In the genomic region with DNA sequence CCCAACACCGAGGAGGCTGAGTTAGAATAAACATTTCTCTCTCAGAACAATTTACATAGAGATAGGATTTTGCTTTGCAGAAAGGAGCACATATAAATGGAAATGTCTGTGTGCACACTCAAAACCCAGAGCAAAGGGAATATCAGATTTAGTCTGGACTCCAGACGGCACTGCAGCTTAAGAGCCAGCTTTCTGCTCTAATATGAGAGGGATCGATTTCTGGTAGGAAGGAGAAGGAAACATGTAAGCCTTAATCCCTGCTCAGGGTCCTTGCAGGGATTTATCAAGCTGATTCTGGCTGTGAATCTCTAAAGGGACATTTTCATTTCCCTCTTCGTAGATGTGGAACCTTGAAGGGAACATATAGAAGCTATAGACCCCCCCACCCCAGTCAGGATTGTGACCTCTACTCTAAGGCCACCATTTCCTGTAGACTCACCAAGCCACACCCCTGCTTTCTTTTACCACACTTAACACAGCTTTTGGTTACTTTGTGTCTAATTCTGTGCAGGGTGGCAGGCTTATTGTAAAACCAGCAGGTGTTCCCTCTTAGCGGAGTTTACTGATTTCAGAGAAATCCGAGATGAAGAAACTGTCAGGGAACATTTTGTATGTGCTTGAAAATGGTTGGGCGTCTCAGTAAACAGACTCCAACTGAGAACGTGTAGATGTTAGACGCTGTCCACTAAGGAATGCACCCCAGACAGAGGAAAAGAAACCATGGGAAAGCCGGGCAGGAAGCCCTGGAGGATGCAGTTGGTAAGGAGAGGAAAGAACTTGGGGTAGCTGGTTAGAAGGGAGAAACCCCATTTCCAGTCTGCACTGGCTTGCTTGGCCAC, we compare ENCODE assay signal across 9 mouse cellular contexts. TPM values are rescaled to one million over a fixed set of nuclear protein-coding genes. Genes with fewer than 3 reads are reported as not detected.
A peak's percentile ranks its signal among the peaks of the same experiment; 100 is the strongest.
DNase-seq lines count a peak whose midpoint lies in the region; ATAC-seq lines count a peak whose summit lies in the region.
"Had no signal": no experiment of that assay in that cellular context is flagged by ENCODE, and none has a peak within 500 bp of the region (broad histone marks: within the 10 kb centered on the region; RNA-seq: fewer than 3 reads in every experiment).

No protein-coding gene starts in this region.

- no peak overlapping the region for H3K9ac ChIP-seq in hindbrain, embryonic 14.5 days
- H3K9ac ChIP-seq in midbrain, embryonic 14.5 days (replicated peaks; ENCODE audit: low read length): no peak overlapping the region

- no peaks in the 10 kb centered on the region for H3K36me3 ChIP-seq in hindbrain, embryonic 10.5 days
- no peaks in the 10 kb centered on the region for H3K36me3 ChIP-seq in hindbrain, embryonic 14.5 days (replicated peaks; ENCODE audit: control insufficient read depth, insufficient read depth)
- no peaks in the 10 kb centered on the region for H3K36me3 ChIP-seq in midbrain, embryonic 14.5 days (ENCODE audit: control insufficient read depth, insufficient read depth, low read length)

- H3K4me2 ChIP-seq in hindbrain, embryonic 14.5 days (replicated peaks): no peak overlapping the region
- no peak overlapping the region for H3K4me2 ChIP-seq in midbrain, embryonic 14.5 days (ENCODE audit: low read length)

- no peaks in the 10 kb centered on the region for H3K27me3 ChIP-seq in hindbrain, embryonic 10.5 days (ENCODE audit: insufficient read depth, poor library complexity, severe bottlenecking)
- H3K27me3 ChIP-seq in hindbrain, embryonic 14.5 days (ENCODE audit: control insufficient read depth, insufficient read depth, low read length): no peaks in the 10 kb centered on the region
- H3K27me3 ChIP-seq in midbrain, embryonic 14.5 days (ENCODE audit: control insufficient read depth, insufficient read depth, low read length): no peaks in the 10 kb centered on the region

- intact Hi-C loops in gastrocnemius, postnatal 14 days (cut with DNase I; ENCODE audit: low total_unique reads): no loop called here

- H3K27ac ChIP-seq in hindbrain, embryonic 10.5 days: peak overlapping the region; percentile 50; the same call in 1 of the 2 replicates
- no peak overlapping the region for H3K27ac ChIP-seq in hindbrain, embryonic 14.5 days
- peak overlapping the region; percentile 21; the same call in 1 of the 2 replicates for H3K27ac ChIP-seq in midbrain, embryonic 14.5 days (replicated peaks; ENCODE audit: low read depth, low read length)

- no peak overlapping the region for H3K4me3 ChIP-seq in hindbrain, embryonic 10.5 days
- no peak overlapping the region for H3K4me3 ChIP-seq in hindbrain, embryonic 14.5 days (replicated peaks; ENCODE audit: low read length)
- no peak overlapping the region for H3K4me3 ChIP-seq in midbrain, embryonic 14.5 days (replicated peaks; ENCODE audit: low read depth, low read length)
- H3K4me3 ChIP-seq: erythroblast, embryonic 14.5 days had no signal

- WGBS in hindbrain, embryonic 10.5 days: 51% methylated on average over 10 of the region's 10 CpGs
- 53% methylated on average over 10 of the region's 10 CpGs for WGBS in hindbrain, embryonic 14.5 days
- 43% methylated on average over 10 of the region's 10 CpGs for WGBS in midbrain, embryonic 14.5 days

- no peak for ATAC-seq in hindbrain, embryonic 14.5 days (ENCODE audit: low FRiP score)
- ATAC-seq in granulocyte monocyte progenitor cell, adult 5-6 weeks (replicated peaks; ENCODE audit: poor library complexity, severe bottlenecking): peak; percentile 76
- no peak for ATAC-seq in midbrain, embryonic 14.5 days (ENCODE audit: low FRiP score, low TSS enrichment)

- no peak for DNase-seq in hindbrain, embryonic 10.5 days (ENCODE audit: low spot score)
- no peak for DNase-seq in hindbrain, embryonic 14.5 days (ENCODE audit: low spot score)
- peak; percentile 21 for DNase-seq in ZHBTc4 (ENCODE audit: low read depth, low spot score)
- DNase-seq in midbrain, embryonic 14.5 days: peak; percentile 48
- no peak for DNase-seq in gastrocnemius, postnatal 14 days
- DNase-seq in embryo, embryonic 10 days (ENCODE audit: low spot score): no peak
- no peak for DNase-seq in right cerebral cortex, postnatal 14 days

- no peaks in the 10 kb centered on the region for H3K9me3 ChIP-seq in hindbrain, embryonic 10.5 days
- H3K9me3 ChIP-seq in hindbrain, embryonic 14.5 days (ENCODE audit: control insufficient read depth, low read length): no peaks in the 10 kb centered on the region
- H3K9me3 ChIP-seq in midbrain, embryonic 14.5 days (ENCODE audit: control insufficient read depth, low read length): no peaks in the 10 kb centered on the region

- peaks cover 19% of the 10 kb centered on the region for H3K4me1 ChIP-seq in hindbrain, embryonic 10.5 days (replicated peaks)
- no peaks in the 10 kb centered on the region; the same call in 1 of the 2 replicates for H3K4me1 ChIP-seq in hindbrain, embryonic 14.5 days (replicated peaks; ENCODE audit: control insufficient read depth, insufficient read depth, low read length)
- H3K4me1 ChIP-seq in midbrain, embryonic 14.5 days (ENCODE audit: control insufficient read depth, insufficient read depth, low read length): 0 out of 2 replicates have a peak, but pooled peaks cover 4% of the 10 kb centered on the region

RNA-seq across cellular contexts. Expression of a gene that starts 20.9 kb away (rescaled TPM):
- 0.43 and 0.45 TPM in 2 replicates for polyA plus RNA-seq in hindbrain, embryonic 10.5 days (2016; fragmentation: Nextera tagmentation; extraction: Ambion mirVana)
- polyA plus RNA-seq in hindbrain, embryonic 14.5 days (2014; fragmentation: Nextera tagmentation; extraction: Ambion mirVana): 0.78 and 1.3 TPM in 2 replicates
- total RNA-seq in granulocyte monocyte progenitor cell, adult 5-6 weeks (2014; fragmentation: Nextera tagmentation): not detected in 2 replicates
- under 0.01 TPM in 1 of 2 replicates, not detected in the other for total RNA-seq in granulocyte monocyte progenitor cell, adult 5-6 weeks (2017)
- polyA plus RNA-seq in midbrain, embryonic 14.5 days (2014; fragmentation: Nextera tagmentation; extraction: Ambion mirVana): 0.43 and 0.79 TPM in 2 replicates
- total RNA-seq in gastrocnemius, postnatal 14 days (2021): 1 to 10 TPM; 6.0 to 7.4 TPM
- polyA plus RNA-seq: erythroblast, embryonic 14.5 days had no signal

Comparison
In these comparisons a context has a peak if more than half of its experiments do, and no peak if none do; other contexts are left out.
1. DNase-seq: peak in ZHBTc4 (single experiment) and midbrain, embryonic 14.5 days (single experiment); none in hindbrain, embryonic 10.5 days (single experiment), hindbrain, embryonic 14.5 days (single experiment), gastrocnemius, postnatal 14 days (single experiment), embryo, embryonic 10 days (single experiment) and right cerebral cortex, postnatal 14 days (single experiment).